Mouse (Mus musculus): ENCODE data around the gene Exosc10.

Exosc10 gene

GRCm38 (mm10) chr4:148570693-148571295, 12.6 kb downstream of the Exosc10 start:
- DNase-seq (ENCODE audit: low spot score in 2 of 2): no peak

DNA sequence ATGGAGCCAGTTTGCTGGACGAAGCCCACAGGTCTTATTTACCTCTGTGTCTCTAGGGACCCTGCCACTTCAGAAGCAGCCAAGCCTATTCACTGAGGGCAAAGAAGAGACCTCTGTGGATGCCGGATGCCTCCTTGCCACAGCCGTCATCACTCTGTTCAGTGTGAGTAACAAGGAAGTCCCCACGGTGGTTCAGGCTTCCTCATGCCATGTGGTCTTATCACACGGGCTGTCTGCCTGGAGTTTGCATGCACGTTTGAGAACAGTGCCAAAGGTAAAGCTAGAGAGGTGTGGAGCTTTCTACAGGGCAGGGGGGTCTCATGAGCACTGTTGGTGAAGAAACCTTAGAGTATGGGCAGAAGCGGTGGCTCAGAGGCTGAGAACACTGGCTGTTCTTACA, 15.0 kb downstream of the Exosc10 start:
- no peak for DNase-seq (ENCODE audit: low spot score in 2 of 2)

- no peak for DNase-seq (ENCODE audit: low spot score in 2 of 2)
Measured at GRCm38 (mm10) chr4:148580765-148581164, 22.5 kb downstream of the Exosc10 start.

DNA sequence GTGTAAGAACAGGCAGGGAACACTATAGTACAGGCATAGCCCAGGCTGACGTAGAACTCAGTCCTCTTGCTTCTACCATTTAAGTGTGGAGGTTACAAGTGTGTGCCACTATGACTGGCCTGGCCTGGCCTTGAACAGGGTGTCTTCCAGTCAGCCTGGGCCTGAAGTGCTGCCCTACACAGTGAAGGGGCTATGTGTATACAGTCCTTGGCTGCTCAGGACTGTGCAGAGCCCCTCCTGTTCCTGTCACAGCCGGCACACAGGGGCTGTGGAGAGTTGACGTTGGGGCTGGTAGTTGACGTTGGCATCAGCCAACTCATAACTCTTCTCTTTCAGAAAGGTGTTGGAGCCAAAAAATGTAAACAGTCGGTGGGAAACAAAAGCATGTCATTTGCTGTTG, 23.2 kb downstream of the Exosc10 start:
- no peak for DNase-seq (ENCODE audit: low spot score in 2 of 2)

DNA sequence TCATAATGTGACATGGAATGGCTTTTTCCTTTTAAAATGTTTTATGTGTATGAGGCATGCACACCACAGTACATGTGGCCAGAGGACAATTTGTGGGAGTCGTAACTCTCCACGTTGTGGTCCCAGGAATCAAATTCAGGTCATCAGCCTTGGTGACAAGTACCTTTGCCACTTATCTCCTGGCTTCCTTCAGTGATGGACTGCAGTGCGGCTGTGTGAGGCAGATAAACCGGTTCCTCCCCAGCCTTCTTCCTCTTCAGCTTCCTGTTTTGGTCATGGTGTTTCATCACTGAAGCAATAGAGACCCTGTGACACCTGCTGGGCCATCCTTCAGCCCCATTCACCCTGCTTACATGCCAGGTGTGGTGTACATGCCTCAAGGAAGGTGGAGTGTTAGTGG, 25.0 kb downstream of the Exosc10 start:
- no peak for DNase-seq (ENCODE audit: low spot score in 2 of 2)

DNA sequence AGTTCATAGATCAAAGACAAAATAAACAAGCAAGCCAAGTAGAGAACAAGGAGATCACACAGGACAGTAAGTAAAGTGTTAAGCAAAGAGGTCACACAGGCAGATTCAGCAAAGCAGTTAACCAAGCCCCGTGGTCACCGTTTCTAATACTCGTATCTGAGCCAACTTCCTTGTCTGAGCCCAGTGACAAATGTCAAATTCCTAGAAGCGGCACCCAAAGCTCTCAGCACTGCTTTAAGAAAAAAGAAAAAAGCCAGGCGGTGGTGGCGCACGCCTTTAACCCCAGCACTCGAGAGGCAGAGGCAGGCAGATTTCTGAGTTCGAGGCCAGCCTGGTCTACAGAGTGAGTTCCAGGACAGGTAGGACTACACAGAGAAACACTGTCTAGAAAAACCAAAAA, 28.4 kb downstream of the Exosc10 start:
- DNase-seq (ENCODE audit: low spot score in 2 of 2): no peak

- DNase-seq (ENCODE audit: low spot score in 2 of 2): no peak
Measured at GRCm38 (mm10) chr4:148588793-148589192, 30.6 kb downstream of the Exosc10 start.

DNA sequence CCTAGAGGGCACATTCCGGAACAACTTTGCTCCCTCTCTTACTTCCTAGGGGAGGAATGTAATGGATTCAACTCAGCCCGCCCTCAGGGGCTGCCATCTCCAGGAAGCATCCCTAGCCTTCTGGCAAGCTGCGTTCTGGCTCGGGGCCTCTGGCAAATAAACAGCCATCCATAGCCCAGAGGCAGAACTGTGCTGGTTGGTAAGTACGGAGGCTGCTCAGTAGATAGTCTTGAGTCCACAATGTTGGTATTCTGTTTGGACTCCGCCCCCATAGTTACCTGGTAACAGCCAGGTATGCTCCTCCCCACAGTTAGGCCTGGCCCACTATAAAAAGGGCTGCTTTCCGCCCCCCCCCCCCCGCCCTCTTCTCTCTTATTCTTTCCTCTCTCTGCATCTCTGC, 31.3 kb downstream of the Exosc10 start:
- no peak for DNase-seq (ENCODE audit: low spot score in 2 of 2)

DNA sequence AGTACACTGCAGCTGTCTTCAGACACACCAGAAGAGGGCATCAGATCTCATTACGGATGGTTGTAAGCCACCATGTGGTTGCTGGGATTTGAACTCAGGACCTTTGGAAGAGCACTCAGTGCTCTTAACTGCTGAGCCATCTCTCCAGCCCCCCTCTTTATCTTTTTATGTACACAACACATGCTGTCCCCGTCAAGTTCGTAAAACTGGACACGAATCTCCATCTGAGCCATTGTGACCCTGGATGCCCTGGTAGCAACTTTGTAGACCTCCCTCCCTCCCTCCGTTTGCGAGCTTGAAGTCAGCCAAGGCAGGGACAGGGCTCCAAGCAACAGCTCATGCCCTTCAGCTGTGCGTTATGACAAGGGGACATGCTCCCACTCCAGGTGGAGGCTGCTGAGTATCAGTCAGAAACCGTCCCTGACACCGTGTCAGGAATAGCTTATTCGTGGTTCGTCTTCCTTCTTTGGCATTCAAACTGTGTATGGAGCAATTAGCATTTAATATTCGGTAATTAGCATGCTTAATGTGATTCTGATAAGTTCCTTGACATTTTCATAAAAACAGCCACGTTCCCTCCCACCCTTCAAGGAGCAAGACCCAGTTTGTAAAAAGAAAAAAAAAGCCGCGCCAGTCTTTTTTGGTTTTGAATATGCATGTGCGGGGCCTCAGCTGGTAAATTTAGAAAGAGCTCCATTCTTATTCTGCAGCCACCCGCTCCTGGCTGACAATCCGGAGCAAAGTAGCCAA, 32.4 kb downstream of the Exosc10 start:
- DNase-seq (ENCODE audit: low spot score in 2 of 2): no peak

DNA sequence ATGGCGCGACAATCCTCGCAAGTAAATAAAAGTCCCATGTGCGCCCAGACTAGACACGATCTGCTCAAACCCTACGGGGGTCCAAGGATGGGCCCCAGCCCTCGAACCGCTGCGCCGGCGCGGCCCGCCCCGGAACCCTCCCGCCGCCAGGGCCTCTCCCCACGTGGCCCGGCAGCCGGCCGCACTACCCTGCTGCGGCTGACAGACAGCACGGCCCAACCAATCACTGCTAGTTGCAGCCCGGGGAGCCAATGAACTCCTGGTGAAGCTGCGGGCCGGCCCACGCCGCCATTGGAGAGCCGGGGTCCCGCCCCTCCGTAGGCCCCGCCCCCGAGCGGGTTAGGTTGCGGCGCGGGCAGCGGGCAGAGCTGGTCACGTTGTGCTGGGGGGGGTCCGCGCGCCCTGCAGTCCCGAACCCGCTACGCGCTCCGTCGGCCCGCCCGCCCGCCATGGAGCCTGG, 33.0 kb downstream of the Exosc10 start, which contains the start of gene Srm:
Gene Srm, plus strand, starts transcription at position 333 of the 460 bp plus-strand sequence.
- DNase-seq (ENCODE audit: low spot score in 2 of 2): peak; percentile 97 to 98

- no peak for DNase-seq (ENCODE audit: low spot score in 2 of 2)
Measured at GRCm38 (mm10) chr4:148591637-148592380, 33.6 kb downstream of the Exosc10 start.

- DNase-seq (ENCODE audit: low spot score in 2 of 2): no peak
Measured at GRCm38 (mm10) chr4:148593996-148594395, 35.8 kb downstream of the Exosc10 start.

DNA sequence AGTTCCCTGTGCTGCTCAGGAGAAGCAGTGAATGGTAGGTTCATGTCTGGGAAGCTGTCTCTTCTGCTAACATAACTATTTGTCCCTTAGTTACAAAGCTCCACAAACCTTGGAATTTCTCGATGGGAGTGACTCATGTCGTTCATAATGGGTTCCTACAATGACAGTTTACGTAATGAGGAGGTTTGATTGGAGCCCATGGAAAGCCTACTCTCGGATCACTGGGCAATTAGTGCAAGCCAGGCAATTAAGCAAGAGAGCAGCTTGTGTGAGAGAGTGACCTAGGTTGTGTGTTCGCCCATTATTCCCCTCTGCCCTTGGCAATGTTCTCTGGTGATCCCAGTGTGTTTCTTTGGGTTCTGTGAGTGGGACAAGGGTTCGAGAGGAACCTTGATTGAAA, 37.7 kb downstream of the Exosc10 start:
- no peak for DNase-seq (ENCODE audit: low spot score in 2 of 2)

- DNase-seq (ENCODE audit: low spot score in 2 of 2): no peak
Measured at GRCm38 (mm10) chr4:148596731-148597130, 38.5 kb downstream of the Exosc10 start.

- no peak for DNase-seq (ENCODE audit: low spot score in 2 of 2)
Measured at GRCm38 (mm10) chr4:148598826-148599225, 40.6 kb downstream of the Exosc10 start.

DNA sequence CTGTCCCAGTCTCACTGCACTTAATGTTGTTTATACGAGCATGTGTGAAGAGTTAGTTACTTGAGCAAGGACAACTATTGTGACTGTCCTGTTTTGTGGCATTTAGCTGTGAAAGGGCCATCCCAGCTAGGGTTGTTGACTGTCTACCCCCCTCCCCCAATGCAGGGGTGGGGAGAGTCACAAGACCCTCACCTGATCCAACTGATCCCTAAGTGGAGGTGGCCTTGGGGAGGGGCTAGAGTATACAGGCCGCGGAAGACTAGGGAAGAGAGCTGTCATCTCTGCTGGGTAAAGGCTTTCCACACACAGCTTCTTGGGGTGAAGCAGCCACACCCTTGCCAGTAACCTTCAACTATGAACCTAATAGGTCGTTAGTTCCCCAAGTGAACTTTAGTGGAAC, 42.1 kb downstream of the Exosc10 start:
- no peak for DNase-seq (ENCODE audit: low spot score in 2 of 2)

GRCm38 (mm10) chr4:148601871-148602270, 43.6 kb downstream of the Exosc10 start:
- no peak for DNase-seq (ENCODE audit: low spot score in 2 of 2)

GRCm38 (mm10) chr4:148602357-148603120, 44.3 kb downstream of the Exosc10 start, which contains the start of gene Masp2:
Gene Masp2 (plus strand): TSS chr4:148602554.
- no peak for DNase-seq (ENCODE audit: low spot score in 2 of 2)

DNA sequence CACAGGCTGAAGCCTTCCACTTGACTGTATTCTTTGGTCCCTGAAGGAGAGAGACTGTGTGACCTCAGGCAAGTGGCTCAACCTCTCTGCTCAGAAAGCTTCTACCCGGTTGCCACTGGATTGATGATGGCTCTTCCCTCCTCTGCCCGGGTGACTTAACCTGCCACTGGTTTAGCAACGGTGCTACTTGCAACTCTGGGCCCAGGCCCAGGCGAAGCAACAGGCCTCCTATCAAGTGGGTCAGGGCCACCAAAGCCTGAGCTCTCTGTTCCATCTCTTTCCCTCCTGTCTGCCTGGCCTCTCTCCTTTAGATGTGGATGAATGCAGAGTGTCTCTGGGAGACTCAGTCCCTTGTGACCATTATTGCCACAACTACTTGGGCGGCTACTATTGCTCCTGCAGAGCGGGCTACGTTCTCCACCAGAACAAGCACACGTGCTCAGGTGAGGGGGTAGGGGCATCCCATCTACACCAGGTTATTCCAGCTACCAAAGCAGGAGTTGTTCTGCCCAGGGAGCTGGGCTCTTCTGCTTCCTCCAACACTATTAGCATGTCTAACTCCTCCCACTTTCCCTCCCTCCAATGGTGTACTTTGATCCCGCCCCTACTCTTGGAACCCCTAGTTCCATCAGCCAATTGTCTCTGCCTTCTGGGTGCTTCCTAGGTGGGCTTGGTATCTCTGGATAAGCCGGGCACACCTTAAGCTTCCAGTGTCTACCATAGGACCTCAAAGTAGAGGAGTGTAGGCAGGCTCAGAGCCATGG, 45.3 kb downstream of the Exosc10 start:
- DNase-seq (ENCODE audit: low spot score in 2 of 2): no peak

DNA sequence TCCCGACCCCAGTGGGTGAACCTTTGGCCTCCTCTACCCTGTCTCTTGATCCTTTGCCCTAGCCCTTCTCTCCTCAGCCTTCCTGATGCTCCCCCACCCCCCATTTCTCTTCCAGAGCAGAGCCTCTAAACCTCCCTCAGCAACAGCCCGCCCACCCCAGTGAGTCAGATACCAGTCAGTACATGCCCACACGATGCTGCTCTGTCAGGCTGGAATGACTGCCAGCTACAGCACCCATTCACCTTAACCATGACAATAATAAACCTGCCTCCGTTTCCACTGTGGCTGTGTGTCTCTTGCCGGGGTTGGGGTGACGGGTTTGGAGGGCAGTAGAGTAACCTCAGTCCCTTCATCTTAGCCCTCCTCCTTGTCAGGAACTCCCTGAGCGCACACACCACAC, 45.9 kb downstream of the Exosc10 start:
- DNase-seq (ENCODE audit: low spot score in 2 of 2): no peak

DNA sequence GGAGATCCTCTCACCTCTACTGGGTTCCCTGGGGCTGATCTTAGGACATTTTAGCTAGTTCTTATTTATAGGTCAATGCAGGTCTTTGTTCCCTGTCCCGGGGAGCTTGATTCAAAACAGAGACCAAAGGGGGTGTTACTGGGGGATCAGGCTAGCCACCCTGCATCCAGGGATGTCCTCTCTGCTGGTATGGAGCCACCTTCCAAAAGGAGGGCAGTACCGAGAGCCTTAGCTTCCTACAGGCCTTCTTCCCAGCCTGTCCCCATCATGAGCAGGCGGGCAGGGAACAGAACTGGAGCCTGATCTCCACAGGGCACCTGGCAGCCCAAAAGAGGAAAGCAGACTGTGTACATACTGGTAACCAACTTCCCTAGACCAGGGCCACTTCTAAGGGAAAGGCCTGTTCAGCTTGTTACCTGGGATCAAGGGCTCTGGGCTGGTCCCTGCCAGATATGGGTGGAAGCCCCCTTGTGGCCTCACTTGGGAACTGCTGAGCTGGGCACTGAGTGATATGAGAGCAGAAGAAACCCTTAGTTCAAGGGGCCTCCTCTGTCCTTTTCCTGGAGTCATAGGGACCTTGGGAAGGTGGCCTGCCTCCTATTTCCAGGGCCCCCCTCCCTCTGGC, 46.4 kb downstream of the Exosc10 start:
- peak; percentile 69 to 88 for DNase-seq (ENCODE audit: low spot score in 2 of 2)
